Mouse (Mus musculus) midbrain, embryonic 16.5 days (tissue): Measurements from ENCODE around the gene Rab3ip. TPM values are rescaled to one million over a fixed set of nuclear protein-coding genes. Genes with fewer than 3 reads are reported as not detected.

Experiments
- ATAC-seq: fragments of 200-750 bp; cut with Nextera tagmentation; 2 replicates; pipeline ENCODE4 v1.8.0; 2017; ENCODE audit warnings: moderate TSS enrichment
- H3K27ac ChIP-seq: fragments of 300-500 bp; sonication (generic); 2 replicates; pipeline ENCODE4 v1.5.1; 2014; ENCODE audit warnings: mild to moderate bottlenecking, low read length, mixed read lengths
- H3K27me3 ChIP-seq: fragments of 300-500 bp; sonication (generic); 2 replicates; pipeline ENCODE4 v1.6.1; 2014; ENCODE audit warnings: low read depth, low read length, mixed read lengths; ENCODE audit not compliant: control insufficient read depth, insufficient read depth
- H3K36me3 ChIP-seq: fragments of 300-500 bp; sonication (generic); 2 replicates; pipeline ENCODE4 v1.6.1; 2014; ENCODE audit warnings: mild to moderate bottlenecking, low read length, moderate library complexity, mixed read lengths; ENCODE audit not compliant: control insufficient read depth, insufficient read depth
- H3K4me1 ChIP-seq: fragments of 300-500 bp; sonication (generic); 2 replicates; pipeline ENCODE4 v1.6.1; 2014; ENCODE audit warnings: mild to moderate bottlenecking, low read length, mixed read lengths; ENCODE audit not compliant: control insufficient read depth, insufficient read depth
- H3K4me2 ChIP-seq: fragments of 300-500 bp; sonication (generic); 2 replicates; pipeline ENCODE4 v1.6.1; 2014; ENCODE audit warnings: mild to moderate bottlenecking, low read length, mixed read lengths
- H3K4me3 ChIP-seq: fragments of 300-500 bp; sonication (generic); 2 replicates; pipeline ENCODE4 v1.5.1; 2014; ENCODE audit warnings: low read depth, mild to moderate bottlenecking, low read length, moderate library complexity, mixed read lengths
- H3K9ac ChIP-seq: fragments of 300-500 bp; sonication (generic); 2 replicates; pipeline ENCODE4 v1.6.1; 2014; ENCODE audit warnings: low read depth, low read length, mixed read lengths
- H3K9me3 ChIP-seq: fragments of 300-500 bp; sonication (generic); replicated peaks from 2 replicates; pipeline ENCODE4 v1.6.1; 2014; ENCODE audit warnings: mild to moderate bottlenecking, low read length, mixed read lengths; ENCODE audit not compliant: control insufficient read depth, poor library complexity, severe bottlenecking
- WGBS: fragments of 180-500 bp; shearing (Covaris S2); extraction: QIAGEN DNeasy Blood & Tissue Kit; methylation state at CpG from one replicate; pipeline ENCODE4 v1.1.7; 2014; 5-methylcytosine and 5-hydroxymethylcytosine counted together
- polyA plus RNA-seq: library from polyadenylated mRNA; unstranded; fragments of >200 nt; fragmentation: Nextera tagmentation; extraction: Ambion mirVana; gene quantifications from 2 replicates; pipeline ENCODE4 v1.2.1, GENCODE M21; 2015

The Rab3ip gene
- polyA plus RNA-seq, 1 experiment from 2014 or later = 40.4 TPM

GRCm38 (mm10) chr10:116877436-116877835 is 73.1 kb downstream of the Rab3ip start:
- Histone ChIP-seq H3K27ac (no peak overlapping the region), H3K36me3 (no peaks in the 10 kb centered on the region), H3K4me3 (no peak overlapping the region), H3K4me2 (no peak overlapping the region), H3K9me3 (no peaks in the 10 kb centered on the region), H3K4me1 (no peaks in the 10 kb centered on the region), H3K27me3 (no peaks in the 10 kb centered on the region), H3K9ac (no peak overlapping the region)
- ATAC-seq = no peak
- WGBS = 85% methylated on average over 4 of the region's 4 CpGs

DNA sequence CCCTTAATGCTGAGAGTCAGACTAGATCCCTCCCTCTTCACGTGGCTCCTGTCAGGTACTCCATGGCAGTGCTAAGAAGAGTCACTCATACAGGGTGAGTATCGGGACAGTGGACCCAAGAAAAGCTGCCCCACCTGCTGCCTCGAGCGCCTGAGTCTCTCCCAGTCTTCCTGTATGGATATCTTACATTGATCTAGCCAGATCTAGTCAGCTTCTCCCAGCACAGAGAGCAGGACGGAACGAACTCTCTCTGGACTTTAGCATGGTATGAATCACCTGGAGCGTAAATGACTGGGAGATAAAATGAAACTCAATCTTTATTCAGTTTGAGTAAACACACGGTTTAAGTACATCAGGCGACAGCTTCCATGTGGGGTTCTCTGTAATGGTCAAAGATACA is 76.1 kb downstream of the Rab3ip start:
- ATAC-seq = no peak
- WGBS = 88% methylated on average over 9 of the region's 9 CpGs
- Histone ChIP-seq H3K4me1 (no peaks in the 10 kb centered on the region), H3K36me3 (no peaks in the 10 kb centered on the region), H3K9ac (no peak overlapping the region), H3K4me3 (no peak overlapping the region), H3K9me3 (no peaks in the 10 kb centered on the region), H3K27me3 (no peaks in the 10 kb centered on the region), H3K4me2 (no peak overlapping the region), H3K27ac (no peak overlapping the region)

- H3K36me3 ChIP-seq = no peaks in the 10 kb centered on the region
- no peak for ATAC-seq
- 83% methylated on average over 14 of the region's 14 CpGs for WGBS
- no peak overlapping the region for H3K4me3 ChIP-seq
- no peaks in the 10 kb centered on the region for H3K9me3 ChIP-seq
- no peaks in the 10 kb centered on the region for H3K27me3 ChIP-seq
- H3K27ac ChIP-seq = no peak overlapping the region
- H3K4me2 ChIP-seq = no peak overlapping the region
- H3K4me1 ChIP-seq = no peaks in the 10 kb centered on the region
- H3K9ac ChIP-seq = no peak overlapping the region
These were observed 78.6 kb downstream of the Rab3ip start for GRCm38 (mm10) chr10:116872016-116872410.

GRCm38 (mm10) chr10:116871329-116872015 is 79.1 kb downstream of the Rab3ip start:
- H3K4me2 ChIP-seq = no peak overlapping the region
- no peaks in the 10 kb centered on the region for H3K27me3 ChIP-seq
- WGBS = 89% methylated on average over 12 of the region's 12 CpGs
- H3K36me3 ChIP-seq = no peaks in the 10 kb centered on the region
- ATAC-seq = no peak
- H3K9ac ChIP-seq = no peak overlapping the region
- no peaks in the 10 kb centered on the region for H3K9me3 ChIP-seq
- H3K4me3 ChIP-seq = no peak overlapping the region
- H3K4me1 ChIP-seq = no peaks in the 10 kb centered on the region
- no peak overlapping the region for H3K27ac ChIP-seq

- WGBS = 81% methylated on average over 6 of the region's 6 CpGs
- Histone ChIP-seq H3K36me3 (no peaks in the 10 kb centered on the region), H3K4me3 (no peak overlapping the region), H3K4me2 (no peak overlapping the region), H3K9ac (no peak overlapping the region), H3K4me1 (no peaks in the 10 kb centered on the region), H3K9me3 (no peaks in the 10 kb centered on the region), H3K27ac (no peak overlapping the region), H3K27me3 (no peaks in the 10 kb centered on the region)
- ATAC-seq = no peak
These were observed 79.8 kb downstream of the Rab3ip start for GRCm38 (mm10) chr10:116870819-116871218.

Other genes starting within 250 kb of the Rab3ip start
- 0.08 and 0.15 TPM in 2 replicates for gene Myrfl, start 53.9 kb downstream of the Rab3ip start, polyA plus RNA-seq
- not detected in 2 replicates for gene Gm10271, start 21.8 kb upstream of the Rab3ip start, polyA plus RNA-seq
- gene Best3, start 35.5 kb upstream of the Rab3ip start, polyA plus RNA-seq = 0.10 and 0.13 TPM in 2 replicates
- not detected in 2 replicates for gene Lrrc10, start 94.6 kb upstream of the Rab3ip start, polyA plus RNA-seq
- 232 and 235 TPM in 2 replicates for gene Cct2, start 113.0 kb upstream of the Rab3ip start, polyA plus RNA-seq
- gene Frs2, start 197.8 kb upstream of the Rab3ip start, polyA plus RNA-seq = 19.7 and 20.2 TPM in 2 replicates